Mouse (Mus musculus) neural tube, embryonic 13.5 days (tissue): ENCODE results near the gene Tmem132e. TPM values are rescaled to one million over a fixed set of nuclear protein-coding genes. Genes with fewer than 3 reads are reported as not detected.

Experiments
- ATAC-seq: fragments of 200-750 bp; cut with Nextera tagmentation; 2 replicates; pipeline ENCODE4 v1.8.0; 2017; ENCODE audit warnings: low read depth, mild to moderate bottlenecking, moderate TSS enrichment, moderate library complexity
- H3K27ac ChIP-seq: fragments of 300-500 bp; sonication (generic); replicated peaks from 2 replicates; pipeline ENCODE4 v1.5.1; 2015; ENCODE audit warnings: moderate library complexity, mild to moderate bottlenecking, inconsistent platforms
- H3K27me3 ChIP-seq: fragments of 300-500 bp; sonication (generic); 2 replicates; pipeline ENCODE4 v1.6.1; 2015; ENCODE audit warnings: mild to moderate bottlenecking, inconsistent platforms
- H3K36me3 ChIP-seq: fragments of 300-500 bp; sonication (generic); 2 replicates; pipeline ENCODE4 v1.6.1; 2015; ENCODE audit warnings: mild to moderate bottlenecking, inconsistent platforms
- H3K4me1 ChIP-seq: fragments of 300-500 bp; sonication (generic); replicated peaks from 2 replicates; pipeline ENCODE4 v1.6.1; 2015; ENCODE audit warnings: inconsistent platforms
- H3K4me2 ChIP-seq: fragments of 300-500 bp; sonication (generic); 2 replicates; pipeline ENCODE4 v1.6.1; 2015; ENCODE audit warnings: inconsistent platforms, mild to moderate bottlenecking, moderate library complexity
- H3K4me3 ChIP-seq: fragments of 300-500 bp; sonication (generic); 2 replicates; pipeline ENCODE4 v1.5.1; 2015; ENCODE audit warnings: mild to moderate bottlenecking, inconsistent platforms
- H3K9ac ChIP-seq: fragments of 300-500 bp; sonication (generic); 2 replicates; pipeline ENCODE4 v1.6.1; 2015; ENCODE audit warnings: moderate library complexity, mild to moderate bottlenecking, inconsistent platforms
- H3K9me3 ChIP-seq: fragments of 300-500 bp; sonication (generic); 2 replicates; pipeline ENCODE4 v1.6.1; 2016; ENCODE audit warnings: inconsistent platforms
- WGBS: fragments of 180-500 bp; shearing (Covaris S2); methylation state at CpG from one replicate; pipeline ENCODE4 v1.1.7; 2015; 5-methylcytosine and 5-hydroxymethylcytosine counted together
- polyA plus RNA-seq: library from polyadenylated mRNA; unstranded; fragments of >200 nt; fragmentation: Nextera tagmentation; extraction: Ambion mirVana; gene quantifications from 2 replicates; pipeline ENCODE4 v1.2.1, GENCODE M21; 2015

Gene Tmem132e
- polyA plus RNA-seq, 1 experiment from 2014 or later: 5.1 TPM

DNA sequence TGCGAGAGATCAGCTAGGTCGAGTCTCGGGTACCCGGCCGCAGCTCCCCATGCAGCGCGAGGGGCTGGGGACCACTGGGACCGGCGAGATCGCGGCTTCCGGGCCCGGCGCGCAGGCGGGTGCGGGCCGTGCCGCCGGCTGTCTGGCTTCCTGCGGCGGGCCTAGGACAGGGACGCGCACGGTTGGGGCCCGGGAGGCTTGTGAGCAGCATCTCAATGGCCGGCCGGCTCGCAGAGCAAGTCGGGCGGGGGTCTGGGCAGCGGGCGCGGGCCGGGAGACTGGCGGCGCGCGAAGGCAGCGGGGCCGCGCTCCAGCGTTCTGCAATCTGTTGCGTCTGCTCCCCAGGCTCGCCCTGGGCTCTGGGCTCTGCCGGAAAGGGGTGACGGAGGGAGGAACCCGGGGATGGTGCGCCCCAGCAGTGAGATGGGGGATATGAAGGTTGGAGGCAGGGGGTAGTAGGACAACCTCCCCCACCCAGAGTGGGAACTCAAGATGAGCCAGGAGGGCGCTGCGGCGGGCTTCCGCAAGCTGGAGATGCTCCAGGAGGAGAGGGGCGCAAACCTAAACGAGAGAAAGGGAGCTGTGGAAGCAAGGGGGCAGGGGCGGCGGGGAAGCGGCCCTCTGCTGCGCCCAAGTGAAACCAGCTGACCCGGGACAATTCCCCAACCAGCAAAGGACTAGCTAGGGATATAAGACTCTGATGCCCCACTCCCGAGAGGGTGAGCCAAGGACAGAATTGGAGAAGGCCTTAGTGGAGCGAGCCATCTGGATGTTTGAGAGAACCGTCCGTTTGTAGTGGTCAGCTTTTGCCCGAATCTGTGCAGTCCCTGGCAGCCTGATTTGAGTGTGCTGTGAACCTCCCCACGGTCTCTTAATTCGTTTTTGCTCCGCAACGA lies 944 bp downstream of the Tmem132e start:
- H3K4me2 ChIP-seq: peak overlapping the region; percentile 78
- H3K27ac ChIP-seq: peak overlapping the region; percentile 76

DNA sequence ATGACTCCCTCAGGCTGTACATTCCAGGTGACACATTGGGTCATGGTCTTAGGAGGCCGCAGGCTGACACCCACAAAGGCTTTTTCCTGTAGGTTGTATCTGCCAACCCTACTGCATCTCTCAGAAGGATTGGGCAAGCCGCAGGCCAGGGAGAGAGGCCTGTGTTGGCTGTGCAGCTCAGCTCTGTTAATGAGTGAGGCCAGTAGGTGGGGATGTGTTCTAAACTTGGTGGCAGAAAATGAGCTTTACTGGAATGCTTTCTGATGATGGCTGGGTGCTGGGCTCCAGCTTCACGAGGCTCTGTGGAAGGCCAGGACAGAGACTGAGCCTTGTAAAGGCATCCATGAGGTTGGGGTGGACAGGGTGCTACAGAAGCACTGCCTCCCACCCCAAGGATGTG lies 3.6 kb downstream of the Tmem132e start:
- Histone ChIP-seq H3K36me3 (no peaks in the 10 kb centered on the region), H3K27ac (no peak overlapping the region), H3K4me1 (peaks cover 59% of the 10 kb centered on the region), H3K9ac (peak overlapping the region; percentile 38), H3K9me3 (no peaks in the 10 kb centered on the region), H3K4me3 (no peak overlapping the region), H3K27me3 (peaks cover 39% of the 10 kb centered on the region), H3K4me2 (peak overlapping the region; percentile 78)
- no peak for ATAC-seq
- WGBS: 57% methylated on average over 3 of the region's 3 CpGs

More for the DNA sequence above, 944 bp downstream of the Tmem132e start:
- Histone ChIP-seq H3K36me3 (no peaks in the 10 kb centered on the region), H3K4me3 (peak overlapping the region; percentile 71), H3K27me3 (peaks cover 49% of the 10 kb centered on the region), H3K9me3 (no peaks in the 10 kb centered on the region), H3K4me1 (peaks cover 61% of the 10 kb centered on the region), H3K9ac (peak overlapping the region; percentile 78)
- peak; percentile 48 for ATAC-seq
- under 1% methylated on average over 69 of the region's 69 CpGs for WGBS

DNA sequence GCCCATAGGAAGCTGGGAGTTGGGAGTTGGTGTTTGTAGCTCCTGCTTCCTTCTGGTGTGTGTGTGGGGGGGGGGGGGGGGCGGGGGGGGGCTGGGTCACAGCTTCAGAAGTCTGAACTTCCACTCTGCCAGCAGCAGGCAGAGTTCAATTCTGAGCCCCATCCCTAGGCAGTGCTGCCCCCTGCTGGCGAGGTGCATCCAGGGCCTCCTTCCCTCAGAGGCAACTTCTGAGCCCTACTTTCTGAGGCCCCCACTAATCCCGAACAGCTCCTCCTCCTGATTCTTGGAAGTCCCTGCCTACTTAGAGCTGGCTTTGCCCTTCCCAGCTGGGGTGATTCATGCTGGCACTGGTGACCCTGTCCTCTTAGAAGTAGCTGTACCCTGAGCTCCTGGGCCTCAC lies 10.9 kb downstream of the Tmem132e start:
- H3K4me2 ChIP-seq: no peak overlapping the region
- H3K4me1 ChIP-seq: peaks cover 19% of the 10 kb centered on the region
- no peak overlapping the region for H3K27ac ChIP-seq
- no peak overlapping the region for H3K9ac ChIP-seq
- no peak overlapping the region for H3K4me3 ChIP-seq
- no peaks in the 10 kb centered on the region for H3K36me3 ChIP-seq
- H3K27me3 ChIP-seq: peaks cover 10% of the 10 kb centered on the region; the same call in 1 of the 2 replicates
- H3K9me3 ChIP-seq: no peaks in the 10 kb centered on the region
- 20% methylated on average over 3 of the region's 3 CpGs for WGBS
- no peak for ATAC-seq

DNA sequence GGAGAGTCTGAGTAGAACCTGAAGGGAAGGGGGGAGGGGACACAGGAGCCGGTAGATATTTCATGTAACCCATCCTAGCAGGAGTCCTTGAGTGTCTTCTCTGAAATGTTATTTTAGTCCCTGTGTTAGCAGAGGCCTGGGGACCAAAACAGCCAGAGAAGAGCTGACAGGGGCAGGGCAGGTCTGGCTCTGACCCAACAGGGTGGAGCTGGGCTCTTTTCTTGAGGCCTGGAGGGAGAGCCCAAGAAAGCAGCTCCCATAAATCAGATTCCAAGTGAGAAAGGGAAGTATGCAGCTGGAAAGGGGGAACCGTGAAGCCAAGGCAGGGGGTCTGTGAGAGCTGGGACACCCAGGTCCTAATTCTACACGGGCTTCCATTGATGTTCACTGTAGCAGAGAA lies 16.9 kb downstream of the Tmem132e start:
- H3K9ac ChIP-seq: no peak overlapping the region

DNA sequence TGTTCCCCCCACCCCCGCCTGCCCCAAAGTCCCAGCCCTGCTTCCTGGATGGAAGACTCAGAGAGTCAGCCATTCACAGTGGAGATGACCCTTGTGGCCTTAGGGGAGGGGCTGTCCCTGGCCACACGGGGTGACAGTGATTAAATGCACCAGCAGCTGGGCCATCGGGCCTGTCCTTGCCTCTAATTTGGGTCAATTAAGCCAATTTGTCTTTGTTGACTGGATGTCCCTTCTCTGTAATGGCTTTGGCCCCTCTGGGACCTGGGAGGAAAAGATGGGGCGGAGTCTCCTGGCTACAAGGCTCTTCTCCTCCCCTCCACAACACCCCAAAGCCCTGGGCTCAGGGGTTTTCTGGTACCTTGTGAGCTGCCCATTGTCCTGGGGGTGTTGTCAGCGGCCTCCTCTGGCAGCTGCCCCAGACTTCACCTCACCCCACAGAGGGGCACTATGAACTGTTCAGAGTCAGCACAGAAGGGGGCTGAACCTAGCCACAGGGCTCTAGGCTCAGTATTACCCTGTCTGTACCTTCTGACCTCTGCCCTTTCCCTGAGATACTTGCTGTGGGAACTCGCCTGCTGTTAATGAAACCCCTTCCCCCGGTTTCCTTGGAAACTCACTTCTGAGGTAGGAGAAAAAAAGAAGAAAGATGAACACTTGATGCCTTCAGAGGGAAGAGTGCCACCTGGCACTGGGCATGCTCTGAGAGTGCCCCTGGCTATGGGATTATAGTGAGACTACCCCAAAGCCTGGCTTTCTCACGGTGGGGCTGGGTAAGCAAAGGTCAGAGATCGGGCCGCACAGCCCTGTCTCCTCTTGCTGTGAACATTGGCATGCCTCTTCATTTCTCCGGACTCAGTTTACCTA lies 17.9 kb downstream of the Tmem132e start:
- ATAC-seq: no peak

More for the DNA sequence above, 16.9 kb downstream of the Tmem132e start:
- Histone ChIP-seq H3K36me3 (no peaks in the 10 kb centered on the region), H3K4me2 (no peak overlapping the region), H3K27me3 (no peaks in the 10 kb centered on the region), H3K27ac (0 out of 2 replicates have a peak overlapping the region, but pooled peaks have one; percentile 28), H3K4me3 (no peak overlapping the region), H3K9me3 (no peaks in the 10 kb centered on the region), H3K4me1 (peaks cover 52% of the 10 kb centered on the region)
- no peak for ATAC-seq
- WGBS: 15% methylated on average over 3 of the region's 3 CpGs

DNA sequence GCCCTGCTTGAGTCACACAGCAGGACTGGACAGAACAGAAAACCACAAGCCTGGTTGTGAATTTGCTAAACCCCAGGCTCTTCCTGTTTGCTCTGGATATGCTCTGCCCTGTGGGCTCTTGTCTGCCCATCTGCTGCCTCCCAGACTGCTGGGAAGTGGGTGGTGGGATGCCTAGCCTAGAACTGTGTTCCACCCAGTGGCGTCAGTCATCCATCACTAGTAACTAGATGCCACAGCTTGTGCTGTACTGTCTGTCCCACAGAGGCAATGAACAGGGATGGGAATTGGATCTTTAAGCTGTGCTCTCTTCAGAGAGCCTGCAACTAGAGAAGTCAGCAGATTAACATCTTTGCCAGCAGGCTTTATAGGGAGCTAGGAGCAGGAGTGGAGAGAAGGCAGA lies 23.8 kb downstream of the Tmem132e start:
- 67% methylated on average over 1 of the region's 1 CpGs for WGBS
- H3K4me2 ChIP-seq: no peak overlapping the region
- H3K4me1 ChIP-seq: peaks cover 39% of the 10 kb centered on the region
- no peak overlapping the region for H3K4me3 ChIP-seq
- no peak overlapping the region for H3K27ac ChIP-seq
- H3K27me3 ChIP-seq: no peaks in the 10 kb centered on the region
- H3K9me3 ChIP-seq: no peaks in the 10 kb centered on the region
- no peak for ATAC-seq
- H3K9ac ChIP-seq: no peak overlapping the region
- H3K36me3 ChIP-seq: no peaks in the 10 kb centered on the region

More for the DNA sequence above, 17.9 kb downstream of the Tmem132e start:
- 23% methylated on average over 11 of the region's 11 CpGs for WGBS
- Histone ChIP-seq H3K4me3 (no peak overlapping the region), H3K27ac (0 out of 2 replicates have a peak overlapping the region, but pooled peaks have one; percentile 28), H3K4me2 (no peak overlapping the region), H3K9me3 (no peaks in the 10 kb centered on the region), H3K27me3 (no peaks in the 10 kb centered on the region), H3K4me1 (peaks cover 48% of the 10 kb centered on the region), H3K9ac (no peak overlapping the region), H3K36me3 (no peaks in the 10 kb centered on the region)

DNA sequence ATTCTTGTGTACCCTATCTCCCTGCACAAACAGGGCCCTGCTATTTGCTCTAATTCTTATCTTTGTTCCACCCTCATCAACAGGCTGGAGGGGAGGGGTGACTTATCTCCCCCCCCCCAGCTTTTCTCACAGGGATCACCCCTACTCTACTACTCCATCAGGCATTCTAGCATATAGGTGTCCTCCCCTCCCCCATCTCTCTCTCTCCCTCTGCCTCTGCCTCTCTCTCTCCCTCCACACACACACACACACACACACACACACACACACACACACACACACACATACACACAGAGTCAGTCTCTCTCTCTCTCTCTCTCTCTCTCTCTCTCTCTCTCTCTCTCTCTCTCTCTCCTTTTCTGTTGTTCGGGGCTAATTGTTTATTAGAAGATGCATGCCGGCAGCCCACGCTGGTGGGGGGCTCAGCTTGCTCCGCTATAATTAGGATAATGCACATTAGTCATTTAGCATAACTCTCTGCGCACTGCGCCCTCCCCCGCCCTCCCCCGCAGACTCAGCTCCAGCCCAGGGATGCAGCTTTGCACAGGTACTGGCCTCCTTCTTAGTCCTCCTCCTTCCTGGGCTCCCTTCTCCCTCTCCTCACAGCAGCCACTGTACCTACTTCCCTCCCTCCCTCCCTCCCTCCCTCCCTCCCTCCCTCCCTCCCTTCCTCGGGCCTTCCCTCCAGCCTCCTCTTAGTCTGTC lies 29.8 kb downstream of the Tmem132e start:
- WGBS: 27% methylated on average over 8 of the region's 9 CpGs
- H3K27ac ChIP-seq: peak overlapping the region; percentile 64
- peaks cover 38% of the 10 kb centered on the region for H3K4me1 ChIP-seq
- H3K27me3 ChIP-seq: no peaks in the 10 kb centered on the region
- ATAC-seq: peak; percentile 72
- no peak overlapping the region for H3K4me3 ChIP-seq
- H3K9me3 ChIP-seq: no peaks in the 10 kb centered on the region
- H3K4me2 ChIP-seq: no peak overlapping the region
- no peak overlapping the region for H3K9ac ChIP-seq
- no peaks in the 10 kb centered on the region for H3K36me3 ChIP-seq

DNA sequence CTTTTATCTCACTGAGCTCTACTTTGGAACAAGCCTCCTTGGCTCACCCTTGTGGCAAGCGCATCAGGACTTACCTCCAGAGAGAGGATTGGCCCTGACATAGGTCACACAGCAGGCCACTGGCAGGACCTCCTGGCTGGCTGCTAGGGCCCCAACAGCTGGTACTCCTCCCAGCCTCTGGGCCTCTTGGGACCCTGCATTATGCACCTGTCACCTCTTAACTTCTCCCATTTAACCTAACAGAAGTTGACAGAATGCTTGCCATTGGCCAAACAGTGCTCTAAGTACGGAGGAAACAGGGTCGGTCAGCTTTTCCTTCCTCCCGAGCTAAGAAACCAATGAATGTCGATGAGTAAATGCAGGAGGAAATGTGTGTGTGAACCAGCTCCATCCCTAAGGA lies 33.2 kb downstream of the Tmem132e start:
- Histone ChIP-seq H3K4me3 (no peak overlapping the region), H3K4me1 (peaks cover 31% of the 10 kb centered on the region), H3K27me3 (no peaks in the 10 kb centered on the region), H3K9me3 (no peaks in the 10 kb centered on the region), H3K27ac (no peak overlapping the region), H3K36me3 (no peaks in the 10 kb centered on the region), H3K9ac (no peak overlapping the region), H3K4me2 (no peak overlapping the region)
- no peak for ATAC-seq
- 60% methylated on average over 5 of the region's 5 CpGs for WGBS

DNA sequence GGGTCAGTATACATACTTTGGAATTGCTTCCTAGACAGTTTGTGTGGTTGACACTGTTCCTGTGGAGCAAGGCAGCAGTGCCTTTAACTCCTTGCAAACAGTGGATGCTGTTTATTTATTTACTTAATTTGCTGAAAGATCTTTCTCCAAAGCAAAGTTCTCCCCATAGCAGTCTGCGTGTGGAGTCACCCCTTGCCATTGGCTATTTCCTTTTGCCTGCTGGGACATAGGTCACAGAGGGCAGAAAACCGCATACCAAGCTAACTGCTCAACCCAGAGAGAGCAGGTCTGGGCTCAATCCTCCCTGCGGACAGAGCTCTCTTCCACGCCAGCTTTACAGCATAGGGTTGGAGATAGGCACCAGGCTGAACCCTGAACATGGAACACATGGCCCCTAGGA lies 34.8 kb downstream of the Tmem132e start:
- H3K9me3 ChIP-seq: no peaks in the 10 kb centered on the region
- no peak for ATAC-seq
- no peak overlapping the region for H3K4me3 ChIP-seq
- 43% methylated on average over 4 of the region's 4 CpGs for WGBS
- H3K27ac ChIP-seq: peak overlapping the region; percentile 38; the same call in 1 of the 2 replicates
- peaks cover 22% of the 10 kb centered on the region for H3K4me1 ChIP-seq
- H3K9ac ChIP-seq: no peak overlapping the region
- no peaks in the 10 kb centered on the region for H3K27me3 ChIP-seq
- no peak overlapping the region for H3K4me2 ChIP-seq
- no peaks in the 10 kb centered on the region for H3K36me3 ChIP-seq

DNA sequence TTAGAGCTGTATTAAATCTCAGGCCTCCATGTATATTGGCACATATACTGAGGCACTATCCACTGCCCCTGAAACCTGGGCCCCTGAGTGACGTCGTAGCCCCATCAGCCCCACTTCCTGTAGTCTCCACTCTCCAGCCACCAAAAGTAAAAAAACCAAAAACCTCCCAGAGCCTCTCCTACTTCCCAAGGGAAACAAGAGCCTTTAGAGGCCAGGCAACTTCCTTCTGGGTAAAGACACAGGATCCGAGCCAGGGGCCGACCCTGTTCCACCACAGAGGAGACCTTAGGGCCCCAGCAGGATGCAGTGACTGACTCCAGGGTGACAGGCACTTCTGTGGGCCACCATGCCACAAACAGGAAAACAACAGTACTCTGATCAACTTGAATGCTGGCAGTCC lies 40.1 kb downstream of the Tmem132e start:
- Histone ChIP-seq H3K4me3 (no peak overlapping the region), H3K9me3 (no peaks in the 10 kb centered on the region), H3K4me1 (peaks cover 8% of the 10 kb centered on the region), H3K36me3 (no peaks in the 10 kb centered on the region), H3K27me3 (peaks cover 20% of the 10 kb centered on the region), H3K4me2 (no peak overlapping the region), H3K27ac (no peak overlapping the region), H3K9ac (no peak overlapping the region)
- WGBS: 83% methylated on average over 4 of the region's 4 CpGs
- no peak for ATAC-seq

DNA sequence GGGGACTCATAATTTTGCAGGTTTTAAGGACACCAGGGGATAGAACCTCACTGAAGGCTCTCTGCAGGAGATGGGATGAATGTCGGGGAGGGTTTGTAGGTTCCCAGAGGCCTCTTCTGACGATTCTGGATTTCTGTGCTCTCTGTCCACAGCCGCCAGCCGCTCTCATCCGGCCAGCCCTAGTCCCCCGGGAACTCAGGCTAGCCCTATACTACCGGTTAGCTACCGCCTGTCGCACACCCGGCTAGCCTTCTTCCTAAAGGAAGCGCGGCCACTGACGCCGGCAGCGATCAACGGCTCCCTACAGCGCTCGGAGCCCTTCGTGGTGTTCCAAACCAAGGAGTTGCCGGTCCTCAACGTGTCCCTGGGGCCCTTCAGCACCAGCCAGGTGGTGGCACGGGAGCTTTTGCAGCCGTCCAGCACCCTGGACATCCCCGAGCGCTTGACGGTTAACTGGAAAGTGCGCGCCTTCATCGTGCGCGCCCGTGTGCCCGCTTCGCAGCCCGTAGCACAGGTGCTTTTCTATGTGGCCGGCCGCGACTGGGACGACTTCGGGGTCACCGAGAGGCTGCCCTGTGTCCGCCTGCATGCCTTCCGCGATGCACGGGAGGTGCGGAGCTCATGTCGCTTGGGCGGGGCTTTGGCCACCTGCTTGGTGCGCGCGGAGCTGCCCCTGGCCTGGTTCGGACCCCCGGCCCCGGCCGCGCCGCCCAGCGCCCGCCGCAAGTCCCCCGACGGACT lies 45.6 kb downstream of the Tmem132e start:
- 0 out of 2 replicates have a peak, but pooled peaks have one; percentile 32 for ATAC-seq
- Histone ChIP-seq H3K36me3 (peaks cover 19% of the 10 kb centered on the region), H3K9ac (peak overlapping the region; percentile 69), H3K27me3 (peaks cover 53% of the 10 kb centered on the region), H3K27ac (no peak overlapping the region), H3K4me1 (peaks cover 13% of the 10 kb centered on the region), H3K4me3 (peak overlapping the region; percentile 47), H3K9me3 (no peaks in the 10 kb centered on the region), H3K4me2 (peak overlapping the region; percentile 82)
- WGBS: 2% methylated on average over 62 of the region's 62 CpGs
